Mouse (Mus musculus) bone marrow, adult 2 months (tissue): ENCODE measurements at regions not wholly inside any gene's neighbourhood (a gene's known extent, or its start where the extent isn't known, plus 50 kb on each side); places are given as distances from the start of the nearest gene placed in this dataset.

Source experiments
- H3K27ac ChIP-seq: fragments of 200-500 bp; 2 replicates; pipeline ENCODE4 v1.5.1; 2012; ENCODE audit warnings: low read depth, mild to moderate bottlenecking, control low read depth, inconsistent platforms, low read length; ENCODE audit not compliant: control insufficient read depth, poor library complexity, insufficient read depth
- H3K4me1 ChIP-seq: fragments of 200-500 bp; 2 replicates; pipeline ENCODE4 v1.6.1; 2011; ENCODE audit warnings: low read length; ENCODE audit not compliant: control insufficient read depth, insufficient read depth
- H3K4me3 ChIP-seq: fragments of 200-500 bp; replicated peaks from 2 replicates; pipeline ENCODE3; 2011; ENCODE audit warnings: mild to moderate bottlenecking, low read depth, low read length, control low read depth; ENCODE audit not compliant: control insufficient read depth
- CTCF ChIP-seq: fragments of 200-500 bp; IDR thresholded peaks from 2 replicates; pipeline ENCODE4 v1.5.1; 2011; ENCODE audit warnings: low read length, control low read depth; ENCODE audit not compliant: control insufficient read depth, insufficient read depth
- POLR2A ChIP-seq: fragments of 200-500 bp; IDR thresholded peaks from 2 replicates; pipeline ENCODE4 v1.6.1; 2011; ENCODE audit warnings: low read depth, mild to moderate bottlenecking, control low read depth, low read length, borderline replicate concordance; ENCODE audit not compliant: control insufficient read depth
- WGBS: fragments of 180-500 bp; shearing (Covaris S2); methylation state at CpG from one replicate; pipeline ENCODE4 v1.1.7; 2018; 5-methylcytosine and 5-hydroxymethylcytosine counted together

- no peak overlapping the region for H3K27ac ChIP-seq
- TF ChIP-seq POLR2A, result no peak
- TF ChIP-seq CTCF, result no peak
- H3K4me1 ChIP-seq, result no peaks in the 10 kb centered on the region
- WGBS, result 79% methylated on average over 9 of the region's 9 CpGs
- H3K4me3 ChIP-seq, result no peak overlapping the region
These were observed 163.3 kb downstream of the Icos start for GRCm38 (mm10) chr1:61140870-61141591.

GRCm38 (mm10) chr1:61141592-61141930 lies 163.8 kb downstream of the Icos start:
- Histone ChIP-seq H3K4me1 (no peaks in the 10 kb centered on the region), H3K4me3 (no peak overlapping the region), H3K27ac (no peak overlapping the region)
- WGBS, result 51% methylated on average over 2 of the region's 2 CpGs
- TF ChIP-seq POLR2A, result no peak
- no peak for TF ChIP-seq CTCF

GRCm38 (mm10) chr1:61141952-61142351 lies 164.2 kb downstream of the Icos start:
- Histone ChIP-seq H3K27ac (no peak overlapping the region), H3K4me3 (no peak overlapping the region), H3K4me1 (no peaks in the 10 kb centered on the region)
- WGBS, result 65% methylated on average over 9 of the region's 9 CpGs
- no peak for TF ChIP-seq POLR2A

GRCm38 (mm10) chr1:61143030-61143753 lies 165.5 kb downstream of the Icos start:
- Histone ChIP-seq H3K27ac (no peak overlapping the region), H3K4me3 (no peak overlapping the region), H3K4me1 (no peaks in the 10 kb centered on the region)
- TF ChIP-seq POLR2A (no peak), CTCF (no peak)
- 53% methylated on average over 14 of the region's 14 CpGs for WGBS

GRCm38 (mm10) chr1:61143754-61144066 lies 166.0 kb downstream of the Icos start:
- Histone ChIP-seq H3K4me3 (no peak overlapping the region), H3K27ac (no peak overlapping the region), H3K4me1 (no peaks in the 10 kb centered on the region)
- no peak for TF ChIP-seq CTCF
- 80% methylated on average over 8 of the region's 8 CpGs for WGBS

GRCm38 (mm10) chr1:61145013-61145412 lies 167.3 kb downstream of the Icos start:
- Histone ChIP-seq H3K4me3 (no peak overlapping the region), H3K4me1 (no peaks in the 10 kb centered on the region), H3K27ac (no peak overlapping the region)
- 80% methylated on average over 4 of the region's 4 CpGs for WGBS
- TF ChIP-seq CTCF, result no peak
- TF ChIP-seq POLR2A, result no peak

- H3K27ac ChIP-seq, result no peak overlapping the region
- no peak overlapping the region for H3K4me3 ChIP-seq
- H3K4me1 ChIP-seq, result no peaks in the 10 kb centered on the region
- 78% methylated on average over 7 of the region's 7 CpGs for WGBS
- TF ChIP-seq CTCF, result no peak
- TF ChIP-seq POLR2A, result no peak
These were observed 167.8 kb downstream of the Icos start for GRCm38 (mm10) chr1:61145572-61145971.

- TF ChIP-seq POLR2A (no peak), CTCF (no peak)
- Histone ChIP-seq H3K27ac (no peak overlapping the region), H3K4me3 (no peak overlapping the region), H3K4me1 (no peaks in the 10 kb centered on the region)
- WGBS, result 38% methylated on average over 3 of the region's 3 CpGs
These were observed 168.5 kb downstream of the Icos start for GRCm38 (mm10) chr1:61146222-61146723.
